Mouse (Mus musculus) forelimb bud, embryonic 11.5 days (tissue): ENCODE results near the gene Stxbp1.

Experiments used
- DNase-seq: peaks from one replicate; pipeline ENCODE4 v3.0.0-alpha.2; 2012; ENCODE audit warnings: low read depth, low spot score

The Stxbp1 gene

DNA sequence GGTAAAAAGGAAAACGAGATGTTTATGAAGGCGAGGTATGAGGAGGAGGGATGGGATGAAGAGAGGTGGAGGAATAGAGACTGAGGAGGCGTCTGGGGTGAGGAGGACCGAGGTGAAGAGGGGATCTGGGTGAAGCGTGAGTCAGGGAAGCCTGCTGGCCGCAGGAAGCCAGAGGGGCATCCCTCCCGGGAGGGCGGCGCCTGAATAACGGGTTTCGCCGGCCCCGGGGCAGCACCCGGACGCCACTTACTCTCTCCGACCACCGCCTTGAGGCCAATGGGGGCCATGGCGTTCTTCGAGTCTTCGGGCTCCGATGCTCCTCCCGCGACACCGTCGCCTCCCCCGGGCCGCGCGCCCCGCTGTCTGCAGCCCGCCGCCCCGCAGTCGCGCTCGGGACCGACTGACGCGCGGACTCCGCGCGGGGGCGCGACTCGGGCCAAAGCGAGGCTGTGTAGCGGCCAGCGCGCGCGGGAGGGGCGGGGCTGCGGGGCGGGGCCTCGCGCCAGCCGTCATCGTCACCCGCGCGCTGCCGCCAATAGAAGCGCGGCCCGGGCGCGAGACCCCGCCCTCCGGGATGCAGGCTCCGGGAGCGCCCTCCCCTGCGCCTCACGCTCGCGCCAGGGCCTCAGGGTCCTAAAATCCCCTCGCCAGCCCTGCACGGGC lies at the start of gene Stxbp1:
Stxbp1 (minus strand) TSS at position 441 of the 663 bp plus-strand sequence.
- DNase-seq: peak; percentile 90

GRCm38 (mm10) chr2:32896507-32897147 lies 49.6 kb upstream of the Stxbp1 start:
- DNase-seq: no peak

GRCm38 (mm10) chr2:32895606-32896106 lies 48.6 kb upstream of the Stxbp1 start:
- no peak for DNase-seq

GRCm38 (mm10) chr2:32894097-32894496 lies 47.1 kb upstream of the Stxbp1 start:
- no peak for DNase-seq

DNA sequence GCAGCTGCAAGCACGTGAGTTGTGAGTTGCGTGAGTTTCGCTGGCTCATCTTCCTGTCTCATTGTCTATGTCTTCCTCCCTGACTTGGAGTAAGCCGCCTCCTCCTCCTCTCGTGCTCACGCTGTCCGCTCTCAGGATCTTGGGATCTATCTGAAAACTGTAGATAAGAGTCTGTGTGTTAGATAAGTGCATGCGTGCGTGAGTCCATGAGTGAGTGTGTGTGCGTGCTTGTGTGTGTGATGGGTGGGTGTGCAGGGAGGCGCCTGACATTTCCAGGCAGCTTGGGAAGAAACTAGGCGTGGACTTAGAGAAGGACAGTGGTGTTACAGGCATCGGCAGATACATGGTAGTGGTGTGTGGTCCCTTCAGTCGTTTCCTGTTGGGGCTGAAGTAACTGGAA lies 45.4 kb upstream of the Stxbp1 start:
- no peak for DNase-seq

- no peak for DNase-seq
Observed at GRCm38 (mm10) chr2:32891278-32891677, 44.2 kb upstream of the Stxbp1 start.

GRCm38 (mm10) chr2:32890280-32890679 lies 43.2 kb upstream of the Stxbp1 start:
- no peak for DNase-seq

DNA sequence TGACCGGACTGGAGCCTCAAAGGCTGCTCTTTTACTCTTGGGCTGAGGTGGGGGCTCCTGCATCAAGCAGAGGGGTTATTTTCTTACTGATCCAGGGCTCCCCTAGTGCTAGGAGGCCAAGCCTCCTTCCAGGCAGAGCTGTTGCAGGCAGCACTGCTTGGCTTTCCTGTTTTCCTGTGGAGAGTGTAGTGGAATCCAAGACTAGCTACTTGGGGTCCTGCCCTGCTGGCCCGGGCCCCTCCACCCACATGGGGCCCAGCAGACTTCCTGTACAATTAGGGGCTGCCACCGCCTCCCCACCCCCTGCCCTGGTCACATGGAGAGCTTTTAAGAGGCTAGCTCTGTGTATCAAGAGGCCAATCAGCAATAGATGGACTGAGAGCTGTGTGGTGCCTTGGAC lies 41.5 kb upstream of the Stxbp1 start:
- DNase-seq: no peak

- DNase-seq: peak; percentile 63
Observed at GRCm38 (mm10) chr2:32888029-32888428, 41.0 kb upstream of the Stxbp1 start.

- no peak for DNase-seq
Observed at GRCm38 (mm10) chr2:32884745-32885144, 37.7 kb upstream of the Stxbp1 start.

DNA sequence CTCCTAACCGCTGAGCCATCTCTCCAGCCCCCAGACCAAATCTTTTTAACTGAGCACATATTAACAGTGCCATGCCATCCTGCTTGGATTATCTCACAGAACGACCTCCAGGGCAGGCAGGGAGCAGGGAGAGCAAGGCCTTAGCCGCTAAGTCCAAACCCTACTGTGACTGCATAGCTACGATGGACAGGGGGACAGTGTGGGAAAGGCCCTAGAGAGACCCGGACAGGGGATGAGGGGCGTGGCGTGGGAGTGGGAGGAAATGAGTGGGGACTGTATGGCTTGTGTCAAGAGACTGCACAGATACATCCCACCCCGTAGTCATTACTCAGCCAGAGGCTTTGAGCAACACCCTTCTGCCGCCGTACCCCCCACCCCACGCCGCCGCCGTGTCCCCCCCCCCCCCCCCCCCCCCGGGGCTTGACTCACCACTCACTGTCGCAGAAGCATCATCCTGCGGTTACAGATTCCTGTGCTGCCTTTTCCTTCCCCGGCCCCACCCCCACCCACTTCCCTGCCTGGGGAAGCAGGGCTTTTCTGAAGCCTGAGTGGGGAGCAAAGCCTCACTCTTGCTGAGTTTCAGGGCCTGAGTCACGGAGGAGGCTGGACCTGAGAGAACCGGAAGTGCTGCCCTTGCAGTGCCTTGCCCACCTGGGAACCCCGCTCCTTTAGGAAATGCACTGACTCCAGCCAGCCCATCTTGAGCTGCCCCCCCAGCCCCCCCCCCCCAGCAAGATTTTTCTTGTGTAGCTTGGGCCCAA lies 35.4 kb upstream of the Stxbp1 start:
- DNase-seq: no peak

- no peak for DNase-seq
Observed at GRCm38 (mm10) chr2:32881723-32882122, 34.7 kb upstream of the Stxbp1 start.

- DNase-seq: no peak
Observed at GRCm38 (mm10) chr2:32881054-32881453, 34.0 kb upstream of the Stxbp1 start.

DNA sequence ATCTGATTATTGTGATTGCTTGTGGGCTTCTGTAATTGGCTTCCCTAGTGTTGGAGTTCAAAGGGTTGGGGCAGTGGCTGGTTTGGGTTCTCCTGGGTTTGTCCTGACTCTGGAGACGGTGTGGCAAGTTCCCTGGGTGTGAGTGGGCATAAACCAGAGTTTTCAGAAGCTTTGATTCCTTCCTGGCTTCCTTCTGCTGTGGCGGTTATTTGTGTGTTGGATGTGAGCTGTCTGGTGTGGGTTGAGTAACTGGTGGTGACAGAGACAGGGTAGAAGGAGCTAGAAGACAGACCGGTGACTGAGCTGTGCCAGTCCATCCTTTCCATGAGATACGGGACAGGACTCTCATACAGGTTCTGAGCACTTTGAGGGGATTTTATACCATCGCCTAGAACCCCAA lies 32.5 kb upstream of the Stxbp1 start:
- no peak for DNase-seq

DNA sequence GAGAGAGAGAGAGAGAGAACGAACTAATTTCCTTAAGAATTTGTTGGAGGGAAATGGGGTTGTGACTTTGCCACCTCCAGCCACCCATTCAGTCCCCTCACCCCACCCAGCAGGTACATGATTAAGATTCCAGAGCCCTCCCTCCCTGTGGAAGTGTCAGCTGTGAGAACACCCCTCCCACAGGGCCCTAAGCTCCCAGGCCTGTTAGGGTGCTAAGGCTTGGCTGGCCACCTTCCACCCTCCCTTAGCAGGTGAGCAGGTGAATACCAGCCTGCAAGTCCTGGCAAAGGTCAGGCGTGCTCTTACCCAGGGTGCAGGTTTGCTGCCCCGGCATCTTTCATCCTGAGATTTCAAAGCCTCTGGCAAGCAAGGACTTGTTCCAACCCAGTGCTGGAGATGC lies 31.4 kb upstream of the Stxbp1 start:
- DNase-seq: no peak

DNA sequence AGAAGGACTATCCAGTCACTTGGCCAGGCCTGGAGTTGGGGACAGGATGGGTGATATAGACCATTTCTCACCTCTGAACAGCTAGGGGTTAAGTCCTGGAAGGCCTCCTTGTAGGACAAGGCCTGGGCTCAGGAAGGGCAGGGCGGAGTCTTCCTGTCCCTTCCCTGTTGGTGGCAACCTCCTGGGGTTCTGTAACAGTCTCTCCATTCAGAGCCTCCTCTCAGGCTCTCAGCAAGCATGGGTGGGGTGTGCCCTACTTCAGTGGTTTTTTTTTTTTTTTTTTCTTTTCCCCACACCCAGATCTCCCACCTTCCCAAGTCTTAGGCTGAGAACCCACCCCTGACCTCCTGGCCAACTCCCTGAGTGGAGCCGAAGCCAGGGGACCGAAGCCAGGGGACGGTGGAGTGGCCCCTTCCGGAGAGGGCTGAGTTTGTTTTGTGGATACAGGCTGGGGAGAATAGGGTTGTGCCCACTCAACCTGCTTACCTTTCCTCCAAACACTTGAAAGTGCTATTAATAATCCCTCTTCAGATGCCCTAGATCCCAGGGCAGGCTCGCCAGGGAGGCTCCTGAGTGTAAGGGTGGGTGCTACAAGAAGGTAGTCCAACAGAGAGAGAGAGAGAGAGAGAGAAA lies 30.8 kb upstream of the Stxbp1 start:
- DNase-seq: no peak

DNA sequence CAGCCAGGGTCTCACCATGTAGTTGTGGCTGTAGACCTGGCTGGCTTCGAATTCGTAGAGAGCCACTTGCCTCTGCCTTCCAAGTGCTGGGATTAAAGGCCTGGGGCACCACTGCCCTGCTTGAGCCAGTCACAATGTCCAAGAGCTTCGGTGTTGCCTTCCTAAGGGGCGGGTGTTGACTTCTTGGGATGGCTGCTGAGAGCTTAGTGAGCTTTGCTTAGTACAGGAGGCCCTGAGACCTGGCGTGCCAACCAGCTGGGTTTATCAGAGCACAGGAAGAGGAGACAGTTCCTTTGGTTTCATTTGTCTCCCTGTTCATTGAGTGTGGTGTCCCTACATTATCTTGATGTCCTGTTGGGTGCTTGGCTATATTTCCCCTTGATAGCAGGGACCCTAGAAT lies 30.3 kb upstream of the Stxbp1 start:
- no peak for DNase-seq

GRCm38 (mm10) chr2:32876490-32877302 lies 29.7 kb upstream of the Stxbp1 start:
- DNase-seq: no peak

DNA sequence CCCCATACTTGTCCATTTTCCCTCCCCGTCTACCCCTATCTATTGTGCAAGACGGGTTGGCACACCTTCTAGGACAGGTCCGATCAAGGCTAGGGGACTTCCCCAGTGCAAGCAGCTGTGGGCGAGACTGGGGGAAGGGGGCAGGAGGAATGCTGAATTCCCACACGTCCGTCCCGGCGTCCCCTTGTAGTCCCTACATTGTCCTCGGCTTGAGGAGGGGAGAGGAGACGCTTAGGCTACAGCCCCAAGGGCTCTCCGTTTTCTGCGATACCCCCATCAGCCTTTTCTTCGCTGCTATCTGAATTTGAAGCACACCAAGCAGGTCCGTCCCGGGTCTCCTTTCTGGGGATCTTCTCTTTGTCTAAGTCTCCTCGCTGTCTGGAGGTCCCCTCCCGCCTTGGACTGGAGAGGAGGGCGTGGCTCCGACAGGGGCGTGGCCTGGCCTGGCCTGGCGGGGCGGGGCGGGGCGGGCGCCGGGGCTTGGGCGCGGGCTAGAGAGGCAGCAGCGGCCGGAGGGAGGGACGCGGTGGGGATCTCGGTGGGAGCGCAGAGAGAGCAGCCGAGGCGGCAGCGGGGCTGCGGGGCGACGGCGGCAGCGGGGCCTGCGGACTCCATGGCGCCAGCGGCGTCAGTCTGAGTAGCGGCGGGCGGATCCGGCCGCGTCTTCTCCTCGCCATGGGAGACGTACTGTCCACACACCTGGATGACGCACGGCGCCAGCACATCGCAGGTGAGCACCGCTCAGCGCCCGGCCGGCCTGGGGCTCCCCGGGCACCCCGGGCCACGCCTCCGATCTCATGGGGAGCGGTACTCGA lies 28.8 kb upstream of the Stxbp1 start, which contains the start of gene Fam129b:
Fam129b (plus strand) TSS at position 440 of the 815 bp plus-strand sequence.
- peak; percentile 80 for DNase-seq

- DNase-seq: no peak
Observed at GRCm38 (mm10) chr2:32874951-32875674, 28.1 kb upstream of the Stxbp1 start.
